Mouse (Mus musculus) cerebellum, postnatal 4 days (tissue): Measurements from ENCODE around the gene Gm11077.

Experiments
- DNase-seq, 2 experiments: peaks; one replicate each; pipeline ENCODE4 v3.0.0; 2022; ENCODE audit warnings: low spot score in 2 of 2, mixed read lengths in 1 of 2

Gene Gm11077

GRCm38 (mm10) chr6:140729272-140729671, at the start of gene Gm11077:
Gene Gm11077 (plus strand): TSS chr6:140729284.
- DNase-seq = no peak

- DNase-seq = no peak
Observed at GRCm38 (mm10) chr6:140680713-140681112, 48.4 kb upstream of the Gm11077 start.

- no peak for DNase-seq
Observed at GRCm38 (mm10) chr6:140682829-140683228, 46.3 kb upstream of the Gm11077 start.

- DNase-seq = no peak
Observed at GRCm38 (mm10) chr6:140684403-140684802, 44.7 kb upstream of the Gm11077 start.

GRCm38 (mm10) chr6:140689617-140690404, 39.3 kb upstream of the Gm11077 start:
- no peak for DNase-seq

GRCm38 (mm10) chr6:140692160-140692559, 36.9 kb upstream of the Gm11077 start:
- no peak for DNase-seq

- DNase-seq = no peak
Observed at GRCm38 (mm10) chr6:140696192-140696879, 32.7 kb upstream of the Gm11077 start.

GRCm38 (mm10) chr6:140697994-140698393, 31.1 kb upstream of the Gm11077 start:
- DNase-seq = peak in 1 of 2 experiments; percentile 56

- DNase-seq = no peak
Observed at GRCm38 (mm10) chr6:140698596-140698995, 30.5 kb upstream of the Gm11077 start.

- DNase-seq = no peak
Observed at GRCm38 (mm10) chr6:140701259-140701658, 27.8 kb upstream of the Gm11077 start.

GRCm38 (mm10) chr6:140705132-140705531, 24.0 kb upstream of the Gm11077 start:
- no peak for DNase-seq

GRCm38 (mm10) chr6:140706056-140706455, 23.0 kb upstream of the Gm11077 start:
- DNase-seq = no peak

- no peak for DNase-seq
Observed at GRCm38 (mm10) chr6:140708059-140708458, 21.0 kb upstream of the Gm11077 start.

GRCm38 (mm10) chr6:140709415-140710107, 19.5 kb upstream of the Gm11077 start:
- no peak for DNase-seq

- peak; percentile 65 to 74 for DNase-seq
Observed at GRCm38 (mm10) chr6:140712754-140713153, 16.3 kb upstream of the Gm11077 start.

GRCm38 (mm10) chr6:140714905-140715365, 14.1 kb upstream of the Gm11077 start:
- DNase-seq = peak; percentile 56 to 83

- no peak for DNase-seq
Observed at GRCm38 (mm10) chr6:140722058-140722457, 7.0 kb upstream of the Gm11077 start.

- DNase-seq = no peak
Observed at GRCm38 (mm10) chr6:140730669-140731401, 1.8 kb downstream of the Gm11077 start.

- no peak for DNase-seq
Observed at GRCm38 (mm10) chr6:140731402-140731730, 2.3 kb downstream of the Gm11077 start.

GRCm38 (mm10) chr6:140732971-140733640, 4.0 kb downstream of the Gm11077 start:
- no peak for DNase-seq

GRCm38 (mm10) chr6:140733641-140733986, 4.5 kb downstream of the Gm11077 start:
- DNase-seq = peak in 1 of 2 experiments; percentile 7
